Mouse (Mus musculus): ENCODE data around the gene Upk2. TPM values are rescaled to one million over a fixed set of nuclear protein-coding genes. Genes with fewer than 3 reads are reported as not detected.

The Upk2 gene
- total and polyA plus RNA-seq, 2 experiments from 2014 or later = not detected

GRCm38 (mm10) chr9:44494261-44494862, 39.6 kb upstream of the Upk2 start:
- H3K4me1 ChIP-seq (ENCODE audit: insufficient read depth) = peaks cover 33% of the 10 kb centered on the region
- H3K9ac ChIP-seq = no peak overlapping the region
- no peak for DNase-seq
- no peak overlapping the region for H3K4me3 ChIP-seq (ENCODE audit: low read depth, low read length)
- H3K4me2 ChIP-seq (ENCODE audit: low read depth) = no peak overlapping the region
- H3K36me3 ChIP-seq (ENCODE audit: insufficient read depth) = 0 out of 2 replicates have a peak, but pooled peaks cover 3% of the 10 kb centered on the region
- WGBS = 8% methylated on average over 11 of the region's 11 CpGs
- ATAC-seq = no peak
- H3K27me3 ChIP-seq (ENCODE audit: insufficient read depth, low read length) = no peaks in the 10 kb centered on the region
- H3K9me3 ChIP-seq (ENCODE audit: low read length) = no peaks in the 10 kb centered on the region
- peak overlapping the region; percentile 35; the same call in 1 of the 2 replicates for H3K27ac ChIP-seq (ENCODE audit: low read depth, low read length)
- TF ChIP-seq CTCF (IDR thresholded peaks at IDR 0.05; ENCODE audit: low read depth) = no peak

DNA sequence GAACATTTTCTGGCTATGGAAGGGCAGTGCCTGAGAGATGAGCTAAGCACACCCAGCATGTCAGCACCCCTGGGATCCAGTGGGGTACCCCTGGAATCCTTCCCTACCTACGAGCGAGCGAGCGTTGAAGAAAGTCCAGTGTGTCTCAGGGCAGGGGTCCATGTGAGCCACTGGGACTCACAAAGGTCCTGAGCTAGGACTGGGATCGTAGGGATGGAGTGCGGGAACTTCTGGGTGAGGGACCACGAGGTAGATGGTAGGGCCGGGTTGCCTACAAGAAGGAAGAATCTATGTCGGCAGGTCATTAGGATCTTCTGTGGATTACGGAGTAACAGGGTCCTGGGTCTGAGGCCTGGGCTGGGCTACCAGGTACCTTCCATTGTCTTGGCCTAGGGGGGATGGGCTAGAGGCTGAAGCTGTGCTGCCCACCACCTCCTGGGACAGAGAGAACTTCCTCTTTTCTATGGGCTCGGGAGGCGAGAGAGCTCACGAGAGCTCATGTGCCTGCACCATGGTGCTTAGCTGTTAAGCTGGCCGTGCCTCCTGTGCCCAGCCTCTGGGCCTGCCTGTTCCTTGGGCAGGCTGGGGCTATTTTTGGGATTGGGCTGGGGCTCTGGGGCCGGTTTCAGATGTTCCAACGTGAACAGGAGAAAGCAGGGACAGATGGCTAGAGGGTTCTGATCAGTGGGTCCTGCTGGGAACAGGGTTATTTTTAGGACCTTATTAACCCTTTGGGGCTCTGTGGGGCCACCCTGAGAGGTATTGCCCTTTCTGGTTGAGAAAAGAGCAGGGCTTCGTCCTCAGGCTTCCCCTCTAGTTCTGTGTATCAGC, 38.1 kb upstream of the Upk2 start:
- no peak for DNase-seq
- WGBS = 58% methylated on average over 17 of the region's 17 CpGs
- no peak for TF ChIP-seq CTCF (IDR thresholded peaks at IDR 0.05; ENCODE audit: low read depth)
- Histone ChIP-seq H3K9ac (no peak overlapping the region), H3K36me3 (ENCODE audit: insufficient read depth) (0 out of 2 replicates have a peak, but pooled peaks cover 3% of the 10 kb centered on the region), H3K27me3 (ENCODE audit: insufficient read depth, low read length) (no peaks in the 10 kb centered on the region), H3K4me2 (ENCODE audit: low read depth) (no peak overlapping the region), H3K4me3 (ENCODE audit: low read depth, low read length) (no peak overlapping the region), H3K27ac (ENCODE audit: low read depth, low read length) (no peak overlapping the region), H3K9me3 (ENCODE audit: low read length) (no peaks in the 10 kb centered on the region), H3K4me1 (ENCODE audit: insufficient read depth) (peaks cover 33% of the 10 kb centered on the region)
- no peak for ATAC-seq

DNA sequence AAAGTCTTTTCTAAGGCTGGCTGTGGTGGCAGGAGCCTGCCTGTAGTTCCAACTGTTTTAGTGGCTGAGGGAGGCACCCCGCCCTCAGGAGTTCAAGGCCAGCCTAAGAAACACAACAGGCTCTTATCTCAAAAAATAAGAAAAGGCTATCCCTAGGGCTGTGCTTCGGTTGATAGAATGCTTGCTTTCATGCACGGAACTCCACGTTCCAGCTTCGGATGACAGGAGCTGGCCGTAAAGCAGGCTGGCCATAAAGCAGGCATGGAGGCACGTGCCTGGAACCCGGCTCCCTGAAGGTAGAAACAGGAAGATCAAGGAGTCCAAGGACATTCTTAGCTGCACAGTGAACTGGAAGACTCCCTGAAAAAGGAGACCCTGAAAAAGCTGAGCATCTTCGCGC, 36.6 kb upstream of the Upk2 start:
- no peak overlapping the region for H3K27ac ChIP-seq (ENCODE audit: low read depth, low read length)
- no peak for TF ChIP-seq CTCF (IDR thresholded peaks at IDR 0.05; ENCODE audit: low read depth)
- H3K27me3 ChIP-seq (ENCODE audit: insufficient read depth, low read length) = no peaks in the 10 kb centered on the region
- peaks cover 41% of the 10 kb centered on the region for H3K4me1 ChIP-seq (ENCODE audit: insufficient read depth)
- H3K4me2 ChIP-seq (ENCODE audit: low read depth) = no peak overlapping the region
- H3K9ac ChIP-seq = no peak overlapping the region
- 0 out of 2 replicates have a peak, but pooled peaks cover 3% of the 10 kb centered on the region for H3K36me3 ChIP-seq (ENCODE audit: insufficient read depth)
- WGBS = 76% methylated on average over 10 of the region's 10 CpGs
- DNase-seq (no peak), ATAC-seq (no peak)
- no peaks in the 10 kb centered on the region for H3K9me3 ChIP-seq (ENCODE audit: low read length)
- no peak overlapping the region for H3K4me3 ChIP-seq (ENCODE audit: low read depth, low read length)

DNA sequence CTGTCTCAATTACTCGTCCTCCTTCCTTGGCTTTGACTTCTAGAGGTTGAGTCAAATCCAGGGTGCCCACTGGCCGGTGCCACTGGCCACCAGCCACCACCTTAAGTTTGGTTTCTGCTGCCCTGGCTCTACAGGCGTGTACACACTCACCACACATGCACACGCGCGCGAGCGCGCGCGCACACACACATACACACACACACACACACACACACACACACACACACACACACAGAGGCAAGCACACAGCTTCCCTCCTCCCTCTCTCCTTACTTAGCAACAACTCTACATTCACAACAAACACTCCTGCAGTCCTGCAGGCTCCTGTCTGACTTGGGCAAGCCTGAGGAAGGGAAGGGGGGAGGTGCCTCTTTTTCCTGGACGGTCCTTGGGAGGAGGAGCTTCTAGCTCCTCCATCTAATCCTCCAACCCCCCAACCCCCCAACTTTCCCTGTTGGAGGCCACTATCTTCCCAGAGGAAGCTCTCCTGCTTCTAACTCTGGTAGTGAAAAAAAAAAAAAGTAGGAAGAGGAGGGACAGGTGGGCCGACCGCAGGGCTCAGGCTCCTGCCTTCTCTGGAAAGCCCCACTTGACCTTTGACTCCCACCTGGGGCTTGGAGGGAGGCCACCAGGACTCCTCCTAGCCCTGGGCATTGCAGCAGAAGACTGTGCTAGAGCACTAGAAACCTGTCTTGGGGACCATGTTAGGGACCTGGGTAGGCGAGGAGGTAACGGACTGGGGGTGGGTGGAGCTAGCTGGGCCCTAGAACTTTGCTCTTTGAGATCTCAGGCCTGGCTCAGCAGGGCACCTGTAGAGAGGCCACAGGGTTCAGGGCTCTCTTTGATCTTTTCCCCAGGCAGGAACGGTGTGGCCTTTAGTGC, 35.6 kb upstream of the Upk2 start:
- peak overlapping the region; percentile 93 for H3K4me2 ChIP-seq (ENCODE audit: low read depth)
- H3K4me3 ChIP-seq (ENCODE audit: low read depth, low read length) = no peak overlapping the region; the same call in 1 of the 2 replicates
- no peak for TF ChIP-seq CTCF (IDR thresholded peaks at IDR 0.05; ENCODE audit: low read depth)
- H3K27ac ChIP-seq (ENCODE audit: low read depth, low read length) = peak overlapping the region; percentile 54; the same call in 1 of the 2 replicates
- ATAC-seq (no peak), DNase-seq (no peak)
- H3K4me1 ChIP-seq (ENCODE audit: insufficient read depth) = peaks cover 51% of the 10 kb centered on the region
- H3K36me3 ChIP-seq (ENCODE audit: insufficient read depth) = 0 out of 2 replicates have a peak, but pooled peaks cover 3% of the 10 kb centered on the region
- no peaks in the 10 kb centered on the region for H3K27me3 ChIP-seq (ENCODE audit: insufficient read depth, low read length)
- H3K9ac ChIP-seq = 0 out of 2 replicates have a peak overlapping the region, but pooled peaks have one; percentile 0
- H3K9me3 ChIP-seq (ENCODE audit: low read length) = no peaks in the 10 kb centered on the region
- WGBS = 14% methylated on average over 17 of the region's 17 CpGs

GRCm38 (mm10) chr9:44489651-44490085, 34.9 kb upstream of the Upk2 start:
- peak overlapping the region; percentile 0; the same call in 1 of the 2 replicates for H3K9ac ChIP-seq
- 6% methylated on average over 13 of the region's 17 CpGs for WGBS

GRCm38 (mm10) chr9:44488855-44489381, 34.1 kb upstream of the Upk2 start:
- 0 out of 2 replicates have a peak, but pooled peaks cover 3% of the 10 kb centered on the region for H3K36me3 ChIP-seq (ENCODE audit: insufficient read depth)
- 0 out of 2 replicates have a peak overlapping the region, but pooled peaks have one; percentile 5 for H3K4me3 ChIP-seq (ENCODE audit: low read depth, low read length)
- peak; percentile 75 for DNase-seq
- H3K9ac ChIP-seq = no peak overlapping the region; the same call in 1 of the 2 replicates
- H3K27ac ChIP-seq (ENCODE audit: low read depth, low read length) = peak overlapping the region; percentile 76
- peak overlapping the region; percentile 93 for H3K4me2 ChIP-seq (ENCODE audit: low read depth)
- no peaks in the 10 kb centered on the region for H3K9me3 ChIP-seq (ENCODE audit: low read length)
- H3K27me3 ChIP-seq (ENCODE audit: insufficient read depth, low read length) = no peaks in the 10 kb centered on the region
- WGBS = 4% methylated on average over 5 of the region's 5 CpGs
- peak; percentile 44 for ATAC-seq
- no peak for TF ChIP-seq CTCF (IDR thresholded peaks at IDR 0.05; ENCODE audit: low read depth)
- H3K4me1 ChIP-seq (ENCODE audit: insufficient read depth) = peaks cover 51% of the 10 kb centered on the region

More at GRCm38 (mm10) chr9:44489651-44490085, 34.9 kb upstream of the Upk2 start:
- ATAC-seq = peak; percentile 40; the same call in 1 of the 2 replicates
- peak; percentile 66 for DNase-seq
- no peak for TF ChIP-seq CTCF (IDR thresholded peaks at IDR 0.05; ENCODE audit: low read depth)
- no peaks in the 10 kb centered on the region for H3K27me3 ChIP-seq (ENCODE audit: insufficient read depth, low read length)
- H3K9me3 ChIP-seq (ENCODE audit: low read length) = no peaks in the 10 kb centered on the region
- H3K36me3 ChIP-seq (ENCODE audit: insufficient read depth) = 0 out of 2 replicates have a peak, but pooled peaks cover 3% of the 10 kb centered on the region
- H3K27ac ChIP-seq (ENCODE audit: low read depth, low read length) = peak overlapping the region; percentile 76
- H3K4me2 ChIP-seq (ENCODE audit: low read depth) = peak overlapping the region; percentile 93
- peak overlapping the region; percentile 17; the same call in 1 of the 2 replicates for H3K4me3 ChIP-seq (ENCODE audit: low read depth, low read length)
- peaks cover 57% of the 10 kb centered on the region for H3K4me1 ChIP-seq (ENCODE audit: insufficient read depth)

Data from forebrain, postnatal 0 days (tissue).